Mouse (Mus musculus) T-helper 17 cell (primary cell): ENCODE results near the gene Ppp1cb.

Experiments used
- in situ Hi-C, 2 experiments: fragments of 300-600 bp; cut with MboI, MseI; formaldehyde crosslinking; loops; 1 replicate in 1 of 2; 2 replicates in 1 of 2; pipeline ENCODE4 v1.15.1; 2025; ENCODE audit warnings: high pct_unique_total_duplicates in 2 of 2

The Ppp1cb gene

DNA sequence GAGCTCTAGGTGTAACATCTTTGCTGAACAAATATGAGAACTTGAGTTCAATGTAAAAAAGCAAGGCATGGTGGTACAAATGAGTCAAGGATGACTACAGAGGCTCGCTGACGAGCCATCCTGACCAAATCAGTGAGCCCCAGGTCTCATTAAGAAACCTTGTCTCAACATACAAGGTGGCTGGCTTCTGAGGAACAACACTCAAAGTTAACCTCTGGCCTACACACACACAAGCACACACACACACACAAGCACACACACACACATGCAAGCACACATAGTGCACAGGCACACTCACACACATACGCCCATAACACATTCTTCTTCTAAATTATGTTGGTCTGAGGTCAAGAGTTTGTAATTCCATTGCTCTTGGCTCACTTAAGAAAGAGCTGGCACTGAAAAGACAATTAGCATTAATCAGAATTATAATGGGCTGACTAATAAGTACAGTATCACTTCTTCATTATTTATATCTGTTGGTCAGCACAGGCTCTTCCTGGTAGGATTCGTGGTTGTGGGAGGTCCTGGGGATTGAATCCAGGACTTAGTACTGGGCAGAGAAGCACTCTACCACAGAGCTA lies 16.6 kb upstream of the Ppp1cb start:
- in situ Hi-C loops = no loop called here

DNA sequence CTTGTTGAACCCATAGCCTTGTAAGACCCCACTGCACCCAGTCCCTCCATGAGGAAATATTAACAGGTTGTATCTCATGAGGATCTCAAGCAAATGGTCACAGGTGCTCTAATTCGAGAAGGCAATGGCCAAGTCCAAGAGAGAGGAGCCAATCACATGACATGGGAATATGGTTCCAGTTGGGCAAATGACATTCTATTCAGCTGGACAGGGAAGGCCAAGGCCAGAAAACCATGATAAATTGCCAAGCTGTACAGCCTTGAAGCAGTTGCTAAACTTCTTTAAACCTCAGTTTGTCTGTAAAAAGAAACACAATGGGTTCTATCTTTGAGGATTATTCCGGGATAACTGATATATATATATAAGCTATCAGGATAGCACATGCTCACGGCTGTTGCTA lies 14.7 kb upstream of the Ppp1cb start:
- in situ Hi-C loops = no loop called here

DNA sequence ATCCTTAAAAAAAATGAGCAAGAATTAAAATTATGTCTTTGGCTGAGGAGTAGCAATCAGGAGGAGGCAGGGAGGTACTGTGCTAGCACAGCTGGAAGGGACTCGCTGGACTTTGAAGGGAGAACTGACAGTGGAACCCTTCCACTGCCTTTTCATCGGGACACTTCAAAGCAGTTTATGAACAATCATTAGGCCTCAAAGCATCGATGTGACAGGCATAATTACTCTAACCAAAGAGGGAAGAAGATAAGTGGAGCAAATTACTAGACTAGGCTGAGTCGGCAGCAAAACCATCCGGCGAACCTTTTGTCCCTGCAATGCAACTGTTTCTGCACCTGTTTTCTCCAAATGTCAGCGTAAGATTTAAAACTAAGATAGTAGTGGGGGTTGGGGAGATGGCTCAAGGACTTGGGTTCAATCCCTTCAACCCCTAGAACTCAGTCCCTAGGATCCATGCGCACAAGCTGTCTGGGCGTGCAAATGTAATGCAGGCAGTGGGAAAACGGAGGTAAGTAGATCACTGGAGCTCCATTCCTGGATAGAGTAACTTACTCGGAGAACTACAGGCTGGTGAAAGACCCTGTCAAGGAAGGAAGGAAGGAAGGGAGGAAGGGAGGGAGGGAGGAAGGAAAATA lies 13.2 kb upstream of the Ppp1cb start:
- in situ Hi-C loops = no loop called here

DNA sequence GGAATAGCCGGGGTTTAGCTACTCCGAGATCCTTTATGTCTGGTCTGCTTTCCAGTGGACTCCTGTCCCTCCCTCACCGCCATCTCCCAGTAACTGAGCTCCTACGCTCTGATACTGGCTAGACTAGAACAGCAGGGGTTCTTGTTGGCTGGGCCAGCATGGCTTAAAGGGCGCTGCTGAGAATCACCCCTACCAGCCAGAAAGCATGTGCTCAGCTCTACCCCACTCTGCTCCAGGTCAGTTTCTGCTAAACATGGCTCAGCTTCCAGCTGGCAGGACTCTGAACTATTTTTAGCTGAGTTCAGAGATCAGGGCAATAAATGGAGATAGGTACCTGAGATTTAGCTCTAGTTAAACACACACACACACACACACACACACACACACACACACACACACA lies 12.2 kb upstream of the Ppp1cb start:
- in situ Hi-C loops = no loop called here

DNA sequence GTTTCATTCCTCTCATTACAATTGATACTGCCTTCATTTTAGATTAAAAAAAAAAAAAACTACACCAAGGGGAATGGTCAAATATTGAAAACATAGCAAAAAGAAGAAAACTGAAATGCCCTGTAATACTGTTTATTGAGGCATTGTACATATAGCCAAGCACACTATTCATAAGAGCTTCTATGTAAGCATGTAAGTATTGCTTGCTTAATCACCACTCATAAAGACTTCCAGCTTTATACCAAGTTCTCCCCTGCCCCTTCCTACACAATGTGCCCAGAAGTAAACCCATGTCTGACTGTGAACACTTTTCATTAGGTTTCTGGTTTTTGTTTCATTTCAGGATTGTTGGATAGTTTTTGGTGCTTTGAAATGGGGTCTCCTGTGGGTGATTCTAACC lies 11.8 kb upstream of the Ppp1cb start:
- in situ Hi-C loops = no loop called here

DNA sequence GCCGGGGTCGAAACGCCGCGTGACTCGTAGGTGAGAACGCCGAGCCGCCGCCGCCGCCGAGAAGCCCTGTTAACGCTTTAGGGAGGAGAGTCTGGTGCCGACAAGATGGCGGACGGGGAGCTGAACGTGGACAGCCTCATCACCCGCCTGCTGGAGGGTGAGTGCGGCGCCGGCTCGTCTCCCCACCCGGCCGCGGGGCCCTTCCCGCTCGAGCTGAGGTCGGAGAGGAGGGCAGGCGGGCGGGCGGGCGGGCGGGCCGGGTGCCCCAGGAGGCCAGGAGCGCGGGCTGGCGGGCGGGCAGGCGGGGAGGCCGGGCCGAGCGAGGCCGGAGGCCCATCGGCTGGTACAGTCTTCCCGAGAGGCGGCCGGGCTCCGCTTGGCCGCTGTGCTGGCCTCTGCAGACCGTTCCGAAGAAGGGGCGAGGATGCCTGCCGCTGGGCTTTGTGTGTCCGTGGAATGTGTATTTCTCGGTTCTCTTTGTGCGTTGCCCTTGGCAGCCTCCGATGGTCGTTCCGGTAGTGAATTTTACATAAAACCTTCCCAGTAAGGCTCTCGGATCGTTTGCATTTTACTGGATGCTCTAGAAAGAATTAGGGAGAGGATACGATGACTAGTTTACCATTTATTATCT lies 723 bp downstream of the Ppp1cb start:
- in situ Hi-C loops = no loop called here

DNA sequence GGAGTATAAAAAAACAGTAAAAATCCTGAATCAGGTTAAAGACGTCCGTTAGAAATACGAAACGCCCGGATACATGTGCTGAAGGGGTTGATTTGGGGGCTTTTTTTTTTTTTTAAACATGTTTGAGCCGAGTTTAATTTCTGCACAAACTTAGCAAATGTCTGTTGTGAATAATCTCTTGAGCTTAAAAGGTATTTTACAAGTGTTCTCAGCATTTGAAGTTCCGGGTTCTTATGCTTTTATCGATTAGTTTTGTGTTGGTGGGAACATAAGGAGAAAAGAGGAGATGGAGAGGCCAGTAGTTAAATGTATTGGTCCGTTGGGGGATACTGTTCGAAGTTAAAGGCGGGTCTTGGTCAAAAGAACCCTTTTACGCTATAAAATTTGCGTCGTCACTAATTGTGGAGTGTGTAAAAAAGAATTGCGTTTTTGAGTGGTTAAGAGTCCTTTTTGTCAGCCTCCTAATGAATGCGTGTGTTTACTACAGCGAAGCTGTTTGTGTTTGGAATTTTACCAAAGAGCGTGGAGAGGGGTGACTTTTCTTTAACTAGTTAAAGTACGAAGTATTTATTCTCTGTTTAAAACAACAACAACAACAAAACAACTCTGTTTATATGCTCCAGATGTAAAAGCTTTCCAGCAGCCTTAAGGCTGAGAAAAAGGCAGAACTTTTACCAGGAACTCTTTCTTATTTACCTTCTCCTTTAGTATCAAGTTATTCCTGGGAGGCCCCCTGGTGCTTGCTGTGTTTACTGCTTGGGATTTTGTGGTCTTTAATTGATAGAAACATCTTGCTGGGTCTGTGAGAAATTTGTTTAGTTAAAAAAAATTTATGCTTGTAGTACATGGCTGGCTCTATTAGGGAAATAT lies 1.5 kb downstream of the Ppp1cb start:
- in situ Hi-C loops = no loop called here

DNA sequence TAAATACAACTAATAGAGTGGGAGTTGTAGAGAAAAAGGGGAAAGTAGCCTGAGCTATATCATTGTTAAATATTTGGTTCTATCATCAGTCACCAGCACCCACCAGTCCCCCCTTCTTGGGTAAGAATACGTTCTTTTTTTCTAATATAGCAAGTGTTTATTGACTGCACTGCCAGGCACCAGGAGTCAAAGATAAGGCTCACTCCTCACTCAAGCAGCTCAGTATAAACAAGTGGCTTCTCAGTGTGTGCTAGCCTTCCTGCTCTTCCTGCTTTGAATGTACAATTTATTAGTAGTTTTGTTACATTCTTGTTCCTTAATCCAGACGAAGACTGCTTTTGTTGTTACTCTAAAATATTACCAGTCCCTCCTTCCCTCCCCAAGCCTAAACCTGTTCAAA lies 2.3 kb downstream of the Ppp1cb start:
- in situ Hi-C loops = no loop called here

DNA sequence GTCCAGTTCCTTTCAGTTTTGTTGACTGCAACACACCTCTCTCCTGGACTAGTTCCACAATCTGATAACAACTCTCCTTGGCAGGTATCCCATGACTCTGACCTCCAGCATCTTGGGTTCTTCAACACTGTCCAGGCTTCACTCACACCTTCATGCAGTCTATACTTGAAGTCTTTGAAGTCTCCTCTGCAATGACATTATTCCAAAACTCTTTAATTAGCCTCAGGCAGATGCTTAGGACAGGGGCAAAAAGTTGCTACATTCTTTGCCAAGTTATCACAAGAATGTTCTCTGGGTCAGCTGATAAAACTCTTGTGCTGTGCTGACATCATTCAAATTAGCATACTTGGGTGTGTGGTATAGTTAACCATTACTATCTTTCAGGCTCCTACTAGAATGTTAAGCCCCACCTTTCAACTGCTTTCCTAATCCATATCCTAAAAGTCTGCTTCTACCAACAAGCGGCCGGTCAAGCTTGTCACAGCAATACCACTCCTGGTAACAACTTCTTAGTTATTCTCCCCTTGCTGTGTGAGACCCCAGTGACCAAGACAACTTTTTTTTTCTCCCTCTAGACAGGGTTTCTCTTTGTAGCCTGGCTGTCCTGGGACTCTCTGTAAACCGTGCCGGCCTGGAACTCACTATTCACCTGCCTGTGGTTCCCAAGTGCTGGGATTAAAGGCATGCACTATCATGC lies 13.8 kb downstream of the Ppp1cb start:
- in situ Hi-C loops = no loop called here

DNA sequence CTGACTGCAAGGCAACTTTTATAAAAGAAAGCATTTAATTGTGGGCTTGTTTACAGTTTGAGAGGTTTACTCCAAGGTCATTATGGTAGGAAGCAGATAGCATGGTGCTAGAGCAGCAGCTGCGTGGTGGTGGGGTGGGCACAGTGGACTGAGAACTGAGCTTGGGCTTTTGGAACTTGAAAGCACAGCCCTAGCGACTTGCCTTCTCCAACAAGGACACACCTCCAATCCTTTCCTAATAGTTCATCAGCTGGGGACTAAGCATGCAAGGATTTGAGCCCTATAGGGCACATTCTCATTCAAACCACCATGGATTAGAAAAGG lies 14.3 kb downstream of the Ppp1cb start:
- in situ Hi-C loops = no loop called here

DNA sequence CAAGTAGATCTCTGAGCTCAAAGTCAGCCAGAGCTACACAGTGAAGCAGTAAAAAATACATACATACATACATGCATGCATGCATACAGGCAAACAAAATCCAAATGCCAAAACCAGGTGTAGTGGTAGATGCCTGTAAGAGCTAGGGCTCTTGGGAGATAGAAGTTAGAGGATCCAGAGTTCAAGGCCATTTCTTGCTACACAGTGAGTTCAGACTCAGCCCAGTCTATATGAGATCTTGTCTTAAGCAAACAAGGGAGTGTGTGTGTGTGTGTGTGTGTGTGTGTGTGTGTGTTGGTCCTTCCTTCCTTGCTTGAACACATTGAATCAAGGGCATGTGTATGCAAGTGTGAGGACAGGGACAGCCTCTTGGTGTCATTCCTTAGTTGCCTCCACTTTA lies 17.9 kb downstream of the Ppp1cb start:
- in situ Hi-C loops = no loop called here

DNA sequence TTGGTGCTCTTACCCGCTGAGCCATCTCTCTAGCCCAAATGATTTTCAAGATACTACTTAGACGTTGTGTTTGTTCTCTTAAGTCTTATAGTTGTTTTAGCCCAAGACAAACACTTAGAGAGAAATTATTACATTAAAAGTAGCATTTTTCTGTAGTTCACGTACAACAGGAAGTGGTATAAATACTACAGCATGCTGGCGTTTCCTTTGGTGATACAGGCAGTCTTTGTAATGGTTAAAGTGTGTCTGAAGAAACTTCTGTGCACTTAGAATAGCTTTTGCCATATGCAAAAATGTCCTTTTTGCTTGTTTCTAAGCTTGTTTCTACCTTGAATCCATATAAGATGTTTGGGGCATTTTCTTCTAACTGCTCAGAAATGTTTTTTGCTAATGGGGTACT lies 20.3 kb downstream of the Ppp1cb start:
- in situ Hi-C loops = no loop called here

DNA sequence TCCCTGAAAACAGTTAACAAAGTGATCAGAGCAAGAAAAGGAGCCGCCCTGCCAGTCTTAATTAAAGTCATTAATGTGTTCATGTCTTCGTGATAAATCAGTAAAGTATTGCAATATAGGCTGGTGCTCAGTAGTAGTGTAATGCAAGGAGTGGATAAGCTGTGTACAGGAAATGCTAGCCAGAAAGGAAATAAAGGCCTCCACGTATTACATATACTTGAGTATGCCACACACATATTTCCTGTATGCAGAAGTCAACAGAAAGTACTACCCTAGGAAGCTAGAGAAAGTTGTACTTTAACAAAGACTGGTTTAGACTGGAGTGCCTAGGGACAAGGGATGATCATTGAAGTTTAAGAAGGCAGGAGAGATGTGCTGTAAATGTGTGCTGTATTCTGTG lies 26.8 kb downstream of the Ppp1cb start:
- in situ Hi-C loops = no loop called here

DNA sequence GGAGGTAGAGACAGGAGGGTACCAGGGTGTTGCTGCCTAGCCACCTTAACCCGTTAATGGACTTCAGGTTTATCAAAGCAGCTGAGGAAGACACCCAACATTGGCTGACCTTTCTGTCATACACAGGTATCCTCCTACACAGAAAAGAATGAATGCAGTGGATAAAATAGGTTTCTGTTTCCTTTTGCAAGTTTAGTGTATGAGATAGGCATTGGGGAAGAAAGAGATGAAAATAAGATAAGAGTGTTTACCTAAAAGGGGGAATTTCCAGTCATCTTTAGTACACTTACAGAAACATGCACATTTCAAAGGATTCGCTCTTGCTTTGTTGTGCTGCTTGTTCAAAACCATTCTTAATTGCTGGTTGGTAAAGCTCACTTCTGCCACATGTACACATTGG lies 29.4 kb downstream of the Ppp1cb start:
- in situ Hi-C loops = no loop called here

DNA sequence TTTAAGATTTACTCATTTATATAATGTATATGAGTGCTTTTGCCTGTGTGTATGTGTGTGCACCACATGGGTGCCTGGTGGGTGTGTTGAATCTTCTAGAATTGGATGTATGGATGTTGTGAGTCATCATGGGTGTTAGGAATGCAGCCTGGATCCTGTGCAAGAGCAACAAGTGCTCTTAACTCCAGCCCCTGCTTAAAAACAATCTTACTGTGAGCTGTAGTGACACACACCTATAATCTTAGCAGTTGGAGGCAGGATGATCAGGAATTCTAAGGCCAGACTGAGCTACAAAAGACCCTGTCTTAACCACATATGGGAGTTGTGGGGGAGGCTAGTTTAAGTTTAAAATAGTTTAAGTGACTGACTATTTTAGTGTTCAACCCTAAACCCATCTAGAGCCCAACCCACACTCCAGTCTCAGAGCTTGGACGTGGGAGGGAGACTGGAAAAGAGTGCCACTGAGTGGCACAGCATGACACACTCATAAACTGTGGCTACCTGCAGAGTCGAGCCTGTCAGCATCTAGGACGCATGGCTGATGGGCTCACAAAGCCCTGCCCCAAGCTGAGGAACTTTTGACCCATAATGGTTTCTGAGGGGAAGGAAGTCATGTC lies 35.5 kb downstream of the Ppp1cb start:
- in situ Hi-C loops = no loop called here

DNA sequence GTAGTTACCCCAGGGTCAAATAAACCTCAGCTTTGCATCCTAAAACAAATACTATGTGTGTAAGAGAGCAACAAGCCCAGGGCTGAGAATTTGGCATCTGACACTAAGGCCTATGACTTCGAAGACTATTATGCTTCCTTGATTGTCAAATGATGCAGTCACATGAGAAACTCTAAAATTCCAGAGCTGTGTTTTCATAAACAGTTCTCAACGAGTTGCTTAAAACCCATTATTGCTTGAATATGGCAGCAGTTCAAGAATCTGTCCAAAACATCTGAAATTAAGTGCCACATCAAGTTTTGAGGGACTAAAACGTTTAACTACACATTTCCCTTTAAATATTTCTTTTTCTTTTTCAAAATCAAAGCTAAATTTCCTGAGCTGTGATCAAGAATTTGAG lies 50.1 kb downstream of the Ppp1cb start:
- in situ Hi-C loops = loop anchor here (5.0 kb wide), 2 partner anchors 271 to 291 kb away; no protein-coding TSS in a partner anchor

DNA sequence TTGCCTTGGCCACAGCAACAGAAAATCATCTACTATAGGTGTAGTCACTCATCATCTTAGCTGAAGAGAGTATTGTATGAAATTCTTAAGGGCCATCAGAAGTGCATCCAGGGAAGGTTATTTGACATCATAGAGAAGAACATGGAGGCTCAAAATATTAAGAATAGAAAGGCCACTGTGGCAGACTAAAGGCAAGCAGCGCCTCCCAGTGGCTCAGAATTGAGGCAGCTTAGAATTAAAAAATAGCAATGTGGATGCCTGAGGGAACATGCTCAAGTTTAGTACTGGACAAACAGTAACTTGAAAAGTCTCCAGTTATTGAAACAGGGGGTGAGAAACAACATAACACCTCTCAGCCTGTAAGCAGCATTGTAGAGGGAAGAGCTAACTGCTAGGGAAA lies 61.7 kb downstream of the Ppp1cb start:
- in situ Hi-C loops = no loop called here

DNA sequence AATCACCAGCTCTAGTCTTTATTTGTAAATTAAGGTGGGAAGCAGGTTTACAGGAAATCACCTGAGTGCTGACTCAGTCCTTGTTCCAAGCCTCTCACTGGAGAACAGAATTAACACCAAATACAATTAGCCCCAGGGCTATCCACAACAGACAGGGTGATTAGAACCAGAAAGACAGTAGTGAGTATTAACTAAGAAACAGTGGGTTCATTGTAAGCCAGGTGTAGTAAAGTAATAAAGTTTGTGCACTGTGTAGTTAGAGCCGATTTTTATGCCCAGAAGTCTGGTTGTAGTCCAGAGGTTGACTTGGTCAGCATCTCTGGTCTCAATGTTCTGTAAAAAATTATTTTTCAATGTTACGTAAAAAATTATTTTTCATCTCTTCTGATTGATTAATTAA lies 90.8 kb downstream of the Ppp1cb start:
- in situ Hi-C loops = no loop called here

DNA sequence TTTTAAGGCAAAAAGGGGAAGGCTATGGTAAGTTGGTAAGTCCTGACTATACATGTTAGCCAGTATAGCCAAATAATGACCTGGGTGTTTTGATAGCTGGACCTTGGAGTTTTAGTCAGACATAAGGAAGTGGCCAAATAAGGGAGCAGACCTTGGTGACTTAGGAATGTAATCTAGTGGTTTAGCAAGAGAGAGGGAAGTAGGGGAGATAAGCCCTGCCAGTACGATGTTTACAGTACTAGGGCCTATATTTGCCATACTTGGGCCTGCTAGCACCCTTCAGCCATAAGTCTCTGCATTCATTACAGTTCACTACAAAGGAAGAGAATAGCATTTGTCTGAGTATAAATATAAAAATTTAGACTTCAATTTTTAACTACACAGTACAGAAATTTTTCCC lies 106.1 kb downstream of the Ppp1cb start:
- in situ Hi-C loops = no loop called here
